ENCODE assay signal across 8 mouse cellular contexts in genomic region chr4:21678101-21678974, GRCm38 (mm10). TPM values are rescaled to one million over a fixed set of nuclear protein-coding genes. Genes with fewer than 3 reads are reported as not detected.
A peak's percentile ranks its signal among the peaks of the same experiment; 100 is the strongest.
DNase-seq lines count a peak whose midpoint lies in the region; ATAC-seq and TF ChIP-seq lines count a peak whose summit lies in the region.

No protein-coding gene starts in this region.

- no peaks in the 10 kb centered on the region for H3K36me3 ChIP-seq in E14TG2a.4 (ENCODE audit: insufficient read depth, low read length)
- no peaks in the 10 kb centered on the region for H3K36me3 ChIP-seq in forebrain, embryonic 15.5 days
- H3K36me3 ChIP-seq in liver, embryonic 16.5 days (ENCODE audit: control insufficient read depth, insufficient read depth) = no peaks in the 10 kb centered on the region

- H3K9me3 ChIP-seq in E14TG2a.4 (ENCODE audit: low read length) = no peaks in the 10 kb centered on the region
- no peaks in the 10 kb centered on the region for H3K9me3 ChIP-seq in forebrain, embryonic 15.5 days
- no peaks in the 10 kb centered on the region for H3K9me3 ChIP-seq in liver, embryonic 16.5 days (replicated peaks; ENCODE audit: control insufficient read depth, low read length)

- H3K4me3 ChIP-seq in E14TG2a.4 (replicated peaks; ENCODE audit: low read length) = peak overlapping the region; percentile 79
- H3K4me3 ChIP-seq in forebrain, embryonic 15.5 days = peak overlapping the region; percentile 33
- peak overlapping the region; percentile 51 for H3K4me3 ChIP-seq in liver, embryonic 16.5 days (ENCODE audit: low read depth, low read length)

- TF ChIP-seq CTCF in E14TG2a.4 (conservative IDR thresholded peaks at IDR 0.05; ENCODE audit: low read length) = no peak

- H3K9ac ChIP-seq in forebrain, embryonic 15.5 days (replicated peaks) = no peak overlapping the region
- H3K9ac ChIP-seq in liver, embryonic 16.5 days (ENCODE audit: low read depth, low read length) = no peak overlapping the region

- peak overlapping the region; percentile 37 for H3K4me2 ChIP-seq in forebrain, embryonic 15.5 days (replicated peaks)
- peak overlapping the region; percentile 53 for H3K4me2 ChIP-seq in liver, embryonic 16.5 days (ENCODE audit: low read depth, low read length)

- under 1% methylated on average over 83 of the region's 84 CpGs for WGBS in forebrain, embryonic 15.5 days
- 1% methylated on average over 83 of the region's 84 CpGs for WGBS in liver, embryonic 16.5 days (ENCODE audit: insufficient replicate concordance)

- H3K4me1 ChIP-seq in E14TG2a.4 (replicated peaks; ENCODE audit: low read depth, low read length) = peaks cover 22% of the 10 kb centered on the region
- peaks cover 22% of the 10 kb centered on the region for H3K4me1 ChIP-seq in forebrain, embryonic 15.5 days
- H3K4me1 ChIP-seq in liver, embryonic 16.5 days (ENCODE audit: control insufficient read depth, low read depth, low read length) = peaks cover 3% of the 10 kb centered on the region; the same call in 1 of the 2 replicates

- ATAC-seq in CD4-positive, CD25-positive, alpha-beta regulatory T cell, adult 4 months = no peak
- 0 out of 2 replicates have a peak, but pooled peaks have one; percentile 18 for ATAC-seq in forebrain, embryonic 15.5 days (replicated peaks)
- ATAC-seq in liver, embryonic 16.5 days (ENCODE audit: low read depth) = no peak
- no peak for ATAC-seq in erythroid progenitor cell, adult 5-6 weeks (replicated peaks; ENCODE audit: low FRiP score, poor library complexity, severe bottlenecking)
- ATAC-seq in megakaryocyte-erythroid progenitor cell, adult 5-6 weeks (replicated peaks; ENCODE audit: low FRiP score, low TSS enrichment, poor library complexity, severe bottlenecking) = no peak

- peaks cover 83% of the 10 kb centered on the region for H3K27me3 ChIP-seq in E14TG2a.4 (ENCODE audit: insufficient read depth, low read length)
- peaks cover 93% of the 10 kb centered on the region for H3K27me3 ChIP-seq in forebrain, embryonic 15.5 days
- peaks cover 89% of the 10 kb centered on the region for H3K27me3 ChIP-seq in liver, embryonic 16.5 days (ENCODE audit: control insufficient read depth, insufficient read depth, low read depth, low read length)

- peak; percentile 14 for DNase-seq in CD4-positive, CD25-positive, alpha-beta regulatory T cell, adult 2 months (ENCODE audit: low read depth, low spot score)
- no peak for DNase-seq in lung, postnatal 25 days (ENCODE audit: low spot score)

- no peak overlapping the region for H3K27ac ChIP-seq in forebrain, embryonic 15.5 days (replicated peaks)
- H3K27ac ChIP-seq in liver, embryonic 16.5 days (ENCODE audit: low read length) = no peak overlapping the region

RNA-seq across cellular contexts. Expression of gene Prdm13, which starts 7.4 kb away (rescaled TPM):
- polyA plus RNA-seq in CD4-positive, CD25-positive, alpha-beta regulatory T cell, adult 4 months (2017; shearing (Covaris generic)) = under 1 TPM in 1 of 2 experiments, not detected in 1; 0.26 TPM
- 0.14 and 0.34 TPM in 2 replicates for polyA plus RNA-seq in forebrain, embryonic 15.5 days (2015; fragmentation: Nextera tagmentation; extraction: Ambion mirVana)
- polyA plus RNA-seq in liver, embryonic 16.5 days (2015; fragmentation: Nextera tagmentation; extraction: Ambion mirVana) = not detected in 2 replicates
- total RNA-seq in erythroid progenitor cell, adult 5-6 weeks (2015; ENCODE audit: low replicate concordance) = not detected in 2 replicates
- not detected in 2 replicates for total RNA-seq in erythroid progenitor cell, adult 5-6 weeks (2017; ENCODE audit: low replicate concordance)
- total RNA-seq in megakaryocyte-erythroid progenitor cell, adult 5-6 weeks (2014; fragmentation: Nextera tagmentation) = not detected in 2 replicates
- total RNA-seq in megakaryocyte-erythroid progenitor cell, adult 5-6 weeks (2017) = not detected in 2 replicates

RNA-seq across cellular contexts. Expression of gene Ccnc, which starts 49.2 kb away (rescaled TPM):
- polyA plus RNA-seq in CD4-positive, CD25-positive, alpha-beta regulatory T cell, adult 4 months (2017; shearing (Covaris generic)) = 10 to 100 TPM; 40.5 to 51.1 TPM
- 65.0 and 72.7 TPM in 2 replicates for polyA plus RNA-seq in forebrain, embryonic 15.5 days (2015; fragmentation: Nextera tagmentation; extraction: Ambion mirVana)
- polyA plus RNA-seq in liver, embryonic 16.5 days (2015; fragmentation: Nextera tagmentation; extraction: Ambion mirVana) = 17.6 and 18.8 TPM in 2 replicates
- 24.5 and 28.5 TPM in 2 replicates for total RNA-seq in erythroid progenitor cell, adult 5-6 weeks (2015; ENCODE audit: low replicate concordance)
- 19.3 and 23.9 TPM in 2 replicates for total RNA-seq in erythroid progenitor cell, adult 5-6 weeks (2017; ENCODE audit: low replicate concordance)
- total RNA-seq in megakaryocyte-erythroid progenitor cell, adult 5-6 weeks (2014; fragmentation: Nextera tagmentation) = 27.5 and 28.5 TPM in 2 replicates
- total RNA-seq in megakaryocyte-erythroid progenitor cell, adult 5-6 weeks (2017) = 38.9 and 41.7 TPM in 2 replicates
